Mouse (Mus musculus) CH12.LX (cell line): ENCODE data around the gene Cpne5. TPM values are rescaled to one million over a fixed set of nuclear protein-coding genes. Genes with fewer than 3 reads are reported as not detected.

ENCODE experiments used
- DNase-seq: peaks from one replicate; pipeline ENCODE4 v3.0.0-alpha.2; 2013; ENCODE audit errors: extremely low read depth
- H3K27ac ChIP-seq: 2 replicates; pipeline ENCODE4 v1.5.1; 2012; ENCODE audit warnings: low read depth, mild to moderate bottlenecking, control low read depth, moderate library complexity; ENCODE audit not compliant: insufficient read depth
- H3K27me3 ChIP-seq: replicated peaks from 2 replicates; pipeline ENCODE3; 2012; ENCODE audit warnings: inconsistent platforms
- H3K36me3 ChIP-seq, 2 experiments: replicated peaks in 1 of 2; 2 replicates each; pipeline versions ENCODE3 to v1.6.1; 2012; ENCODE audit warnings: inconsistent platforms in 1 of 2, low read length in 1 of 2, mild to moderate bottlenecking in 1 of 2, mixed read lengths in 1 of 2, moderate library complexity in 1 of 2; ENCODE audit not compliant: control insufficient read depth in 1 of 2, insufficient read depth in 1 of 2
- H3K4me1 ChIP-seq, 2 experiments: 2 replicates each; pipeline ENCODE4 v1.6.1; 2012; ENCODE audit warnings: inconsistent platforms in 1 of 2, moderate library complexity in 1 of 2; ENCODE audit not compliant: insufficient read depth in 2 of 2, control insufficient read depth in 1 of 2
- H3K4me2 ChIP-seq: 2 replicates; pipeline ENCODE4 v1.6.1; 2012; ENCODE audit warnings: low read depth, mild to moderate bottlenecking, control low read depth; ENCODE audit not compliant: poor library complexity, insufficient read depth, severe bottlenecking
- H3K4me3 ChIP-seq, 3 experiments: fragments of 150-350 bp in 1 of 3; sonication (generic) in 1 of 3; replicated peaks in 1 of 3; 2 replicates each; pipeline versions ENCODE3 to v1.5.1; 2011 to 2012; ENCODE audit warnings: low read depth in 2 of 3, low read length in 2 of 3, mild to moderate bottlenecking in 2 of 3, moderate library complexity in 2 of 3, control low read depth in 1 of 3, improper control_type of control experiment in 1 of 3, inconsistent platforms in 1 of 3, mixed read lengths in 1 of 3; ENCODE audit not compliant: poor library complexity in 1 of 3
- H3K79me2 ChIP-seq: replicated peaks from 2 replicates; pipeline ENCODE4 v1.6.1; 2012; ENCODE audit warnings: mild to moderate bottlenecking, moderate library complexity; ENCODE audit not compliant: control insufficient read depth, poor library complexity, insufficient read depth, severe bottlenecking; ENCODE audit errors: extremely low read depth
- H3K9ac ChIP-seq: 2 replicates; pipeline ENCODE4 v1.6.1; 2012; ENCODE audit warnings: low read depth, mild to moderate bottlenecking, control low read depth, moderate library complexity; ENCODE audit not compliant: insufficient read depth
- H3K9me3 ChIP-seq: replicated peaks from 2 replicates; pipeline ENCODE3; 2012; ENCODE audit warnings: low read length, inconsistent platforms, mixed read lengths
- CTCF ChIP-seq, 2 experiments: IDR thresholded peaks in 1 of 2; conservative IDR thresholded peaks in 1 of 2; 2 replicates each; pipeline ENCODE4 v1.5.1; 2011 to 2012; ENCODE audit warnings: low read depth in 2 of 2, low read length in 2 of 2, improper control_type of control experiment in 1 of 2, inconsistent platforms in 1 of 2, mild to moderate bottlenecking in 1 of 2, moderate library complexity in 1 of 2
- E2F4 ChIP-seq: IDR thresholded peaks from 2 replicates; pipeline ENCODE4 v1.6.1; 2011; ENCODE audit warnings: low read depth, low read length, improper control_type of control experiment; ENCODE audit not compliant: insufficient replicate concordance
- ELF1 ChIP-seq: IDR thresholded peaks from 2 replicates; pipeline ENCODE4 v1.6.1; 2014; ENCODE audit warnings: low read depth, mild to moderate bottlenecking, inconsistent platforms, low read length, improper control_type of control experiment
- GABPA ChIP-seq: IDR thresholded peaks from 2 replicates; pipeline ENCODE4 v1.6.1; 2012; ENCODE audit warnings: low read depth, low read length, improper control_type of control experiment, inconsistent platforms; ENCODE audit not compliant: insufficient replicate concordance
- HCFC1 ChIP-seq: IDR thresholded peaks from 2 replicates; pipeline ENCODE4 v1.6.1; 2012; ENCODE audit warnings: low read depth, mild to moderate bottlenecking, inconsistent platforms, low read length, improper control_type of control experiment
- IRF4 ChIP-seq: IDR thresholded peaks from 2 replicates; pipeline ENCODE4 v1.6.1; 2014; ENCODE audit warnings: low read depth, mild to moderate bottlenecking, inconsistent platforms, low read length, improper control_type of control experiment
- JUN ChIP-seq: IDR thresholded peaks from 2 replicates; pipeline ENCODE4 v1.6.1; 2011; ENCODE audit warnings: low read depth, mild to moderate bottlenecking, low read length, improper control_type of control experiment, moderate library complexity; ENCODE audit not compliant: insufficient read depth
- JUND ChIP-seq: conservative IDR thresholded peaks from 2 replicates; pipeline ENCODE4 v1.6.1; 2011; ENCODE audit warnings: low read depth, low read length, improper control_type of control experiment
- KAT2A ChIP-seq: IDR thresholded peaks from 2 replicates; pipeline ENCODE4 v1.6.1; 2012; ENCODE audit warnings: low read length, improper control_type of control experiment, inconsistent platforms; ENCODE audit not compliant: insufficient replicate concordance
- MAFK ChIP-seq: IDR thresholded peaks from 2 replicates; pipeline ENCODE4 v1.6.1; 2011; ENCODE audit warnings: low read length, improper control_type of control experiment; ENCODE audit not compliant: insufficient replicate concordance
- MAZ ChIP-seq: IDR thresholded peaks from 2 replicates; pipeline ENCODE4 v1.6.1; 2012; ENCODE audit warnings: low read depth, mild to moderate bottlenecking, inconsistent platforms, low read length, improper control_type of control experiment, moderate library complexity
- MEF2A ChIP-seq: IDR thresholded peaks from 2 replicates; pipeline ENCODE4 v1.6.1; 2014; ENCODE audit warnings: low read depth, mild to moderate bottlenecking, inconsistent platforms, low read length, improper control_type of control experiment, borderline replicate concordance
- MXI1 ChIP-seq: IDR thresholded peaks from 2 replicates; pipeline ENCODE4 v1.6.1; 2011; ENCODE audit warnings: mild to moderate bottlenecking, low read depth, low read length, improper control_type of control experiment
- MYC ChIP-seq: IDR thresholded peaks from 2 replicates; pipeline ENCODE4 v1.6.1; 2011; ENCODE audit warnings: low read depth, mild to moderate bottlenecking, improper control_type of control experiment, low read length
- NELFE ChIP-seq: IDR thresholded peaks from 2 replicates; pipeline ENCODE4 v1.6.1; 2011; ENCODE audit warnings: low read depth, low read length, improper control_type of control experiment
- POLR2A ChIP-seq: IDR thresholded peaks from 2 replicates; pipeline ENCODE4 v1.6.1; 2011; ENCODE audit warnings: low read depth, mild to moderate bottlenecking, improper control_type of control experiment, low read length
- POLR2AphosphoS2 ChIP-seq: IDR thresholded peaks from 2 replicates; pipeline ENCODE4 v1.6.1; 2011; ENCODE audit warnings: low read depth, low read length, improper control_type of control experiment
- RAD21 ChIP-seq: IDR thresholded peaks from 2 replicates; pipeline ENCODE4 v1.6.1; 2011; ENCODE audit warnings: low read depth, mild to moderate bottlenecking, low read length, improper control_type of control experiment, moderate library complexity
- RCOR1 ChIP-seq: conservative IDR thresholded peaks from 2 replicates; pipeline ENCODE4 v1.6.1; 2012; ENCODE audit warnings: low read depth, mild to moderate bottlenecking, inconsistent platforms, low read length, improper control_type of control experiment
- TCF12 ChIP-seq: IDR thresholded peaks from 2 replicates; pipeline ENCODE4 v1.6.1; 2014; ENCODE audit warnings: low read depth, mild to moderate bottlenecking, inconsistent platforms, low read length, improper control_type of control experiment
- ZC3H11A ChIP-seq: IDR thresholded peaks from 2 replicates; pipeline ENCODE4 v1.6.1; 2012; ENCODE audit warnings: low read depth, mild to moderate bottlenecking, inconsistent platforms, low read length, improper control_type of control experiment
- dilution Hi-C: fragments of 300-500 bp; cut with MboI; formaldehyde crosslinking; loops from 2 replicates; pipeline ENCODE4 v1.14.3; 2020; ENCODE audit warnings: low sequenced_read_pairs; ENCODE audit not compliant: extremely low pct_unique_long_range_greater_than_20kb, extremely low pct_ligation_motif_present
- in situ Hi-C: fragments of 300-500 bp; cut with MboI; formaldehyde crosslinking; loops from 3 replicates; pipeline ENCODE4 v1.14.3; 2019; ENCODE audit warnings: low sequenced_read_pairs, low pct_ligation_motif_present, low pct_unique_long_range_greater_than_20kb, mixed read lengths
- polyA plus RNA-seq: library from polyadenylated mRNA; unstranded; fragments of >175 nt; gene quantifications from 2 replicates; pipeline ENCODE4 v1.2.1, GENCODE M21; 2012; ENCODE audit warnings: low read depth; ENCODE audit not compliant: insufficient read length
- total RNA-seq, 2 experiments: library from RNA; depleted of rRNA; stranded (reverse); fragments of 300-350 nt in 1 of 2; fragments of >200 nt in 1 of 2; gene quantifications; 2 replicates each; pipeline ENCODE4 v1.2.3; 2012 to 2014

The Cpne5 gene
- total and polyA plus RNA-seq, 3 experiments, result 0.68 to 1.9 (median 1.3) TPM

GRCm38 (mm10) chr17:29202604-29203003 is 35.4 kb downstream of the Cpne5 start:
- no peak overlapping the region for H3K4me2 ChIP-seq
- no peak for TF ChIP-seq MEF2A
- TF ChIP-seq MAZ, result no peak
- TF ChIP-seq MXI1, result no peak
- TF ChIP-seq POLR2AphosphoS2, result no peak
- no peak for TF ChIP-seq E2F4
- no peak for TF ChIP-seq KAT2A
- TF ChIP-seq TCF12, result no peak
- no peak for TF ChIP-seq RCOR1
- TF ChIP-seq ZC3H11A, result no peak
- TF ChIP-seq HCFC1, result no peak
- no peak for TF ChIP-seq GABPA
- TF ChIP-seq MAFK, result no peak
- no peak for TF ChIP-seq IRF4
- no peak for TF ChIP-seq MYC
- TF ChIP-seq POLR2A, result no peak
- H3K4me1 ChIP-seq, result peaks cover 4 to 19% of the 10 kb centered on the region in 2 experiments
- no peak overlapping the region for H3K27ac ChIP-seq
- H3K79me2 ChIP-seq, result no peaks in the 10 kb centered on the region
- H3K9ac ChIP-seq, result no peak overlapping the region
- dilution Hi-C loops (no loop called here), in situ Hi-C loops (no loop called here)
- no peaks in the 10 kb centered on the region for H3K27me3 ChIP-seq
- H3K36me3 ChIP-seq, result no peaks in the 10 kb centered on the region
- no peaks in the 10 kb centered on the region for H3K9me3 ChIP-seq
- no peak for DNase-seq
- H3K4me3 ChIP-seq, result no peak overlapping the region

DNA sequence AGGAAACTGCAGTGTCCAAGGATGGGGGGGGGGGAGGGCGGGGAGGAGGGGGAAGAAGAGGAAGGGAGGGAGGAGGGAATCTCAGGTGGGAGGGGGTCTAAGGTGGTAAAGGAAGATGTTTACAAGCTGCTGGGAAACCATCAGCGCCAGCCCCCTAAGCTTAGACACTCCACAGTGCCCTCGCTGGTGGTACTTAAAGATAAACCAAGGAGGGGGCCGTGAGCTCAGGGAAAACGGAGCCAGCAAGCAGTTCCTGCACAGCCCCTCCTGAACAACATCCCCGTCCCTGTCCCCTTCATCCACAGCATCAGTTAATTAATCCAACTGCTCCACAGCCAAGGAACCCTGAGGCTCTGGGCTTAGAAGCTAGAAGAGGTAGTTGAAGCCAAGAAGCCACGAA is 38.1 kb downstream of the Cpne5 start:
- no peak overlapping the region for H3K27ac ChIP-seq
- H3K36me3 ChIP-seq, result no peaks in the 10 kb centered on the region
- H3K9ac ChIP-seq, result no peak overlapping the region
- no peak overlapping the region for H3K4me2 ChIP-seq
- in situ Hi-C loops, result no loop called here
- no peak for DNase-seq
- no peaks in the 10 kb centered on the region for H3K9me3 ChIP-seq
- no peak overlapping the region for H3K4me3 ChIP-seq
- no peaks in the 10 kb centered on the region for H3K79me2 ChIP-seq
- dilution Hi-C loops, result no loop called here
- H3K27me3 ChIP-seq, result no peaks in the 10 kb centered on the region
- H3K4me1 ChIP-seq, result peaks cover 0 to 25% of the 10 kb centered on the region in 2 experiments; a peak in 2 of 4 replicates
- TF ChIP-seq CTCF (conservative IDR thresholded peaks at IDR 0.05 in 1 of 2, IDR thresholded peaks at IDR 0.05 in 1 of 2; ENCODE audit: low read depth in 2 of 2, low read length in 2 of 2) (no peak), JUN (no peak), ELF1 (no peak), NELFE (no peak), JUND (no peak), MAZ (no peak), MEF2A (no peak), MAFK (no peak), TCF12 (no peak), RAD21 (no peak), HCFC1 (no peak)
- TF ChIP-seq, all 38 proteins: peak for 0
